Mouse (Mus musculus) bone marrow, adult 2 months (tissue): ENCODE measurements around the gene Gngt1. TPM values are rescaled to one million over a fixed set of nuclear protein-coding genes. Genes with fewer than 3 reads are reported as not detected.

Experiments used
- H3K27ac ChIP-seq: fragments of 200-500 bp; 2 replicates; pipeline ENCODE4 v1.5.1; 2012; ENCODE audit warnings: low read depth, mild to moderate bottlenecking, control low read depth, inconsistent platforms, low read length; ENCODE audit not compliant: control insufficient read depth, poor library complexity, insufficient read depth
- H3K4me1 ChIP-seq: fragments of 200-500 bp; 2 replicates; pipeline ENCODE4 v1.6.1; 2011; ENCODE audit warnings: low read length; ENCODE audit not compliant: control insufficient read depth, insufficient read depth
- H3K4me3 ChIP-seq: fragments of 200-500 bp; replicated peaks from 2 replicates; pipeline ENCODE3; 2011; ENCODE audit warnings: mild to moderate bottlenecking, low read depth, low read length, control low read depth; ENCODE audit not compliant: control insufficient read depth
- CTCF ChIP-seq: fragments of 200-500 bp; IDR thresholded peaks from 2 replicates; pipeline ENCODE4 v1.5.1; 2011; ENCODE audit warnings: low read length, control low read depth; ENCODE audit not compliant: control insufficient read depth, insufficient read depth
- POLR2A ChIP-seq: fragments of 200-500 bp; IDR thresholded peaks from 2 replicates; pipeline ENCODE4 v1.6.1; 2011; ENCODE audit warnings: low read depth, mild to moderate bottlenecking, control low read depth, low read length, borderline replicate concordance; ENCODE audit not compliant: control insufficient read depth
- WGBS: fragments of 180-500 bp; shearing (Covaris S2); methylation state at CpG from one replicate; pipeline ENCODE4 v1.1.7; 2018; 5-methylcytosine and 5-hydroxymethylcytosine counted together
- polyA plus RNA-seq: library from polyadenylated mRNA; stranded (reverse); fragments of >200 nt; gene quantifications from 2 replicates; pipeline ENCODE4 v1.2.4, GENCODE M21; 2011; ENCODE audit warnings: low replicate concordance; ENCODE audit not compliant: missing spikeins, insufficient read depth, insufficient read length

The Gngt1 gene
- not detected in 2 replicates for polyA plus RNA-seq

DNA sequence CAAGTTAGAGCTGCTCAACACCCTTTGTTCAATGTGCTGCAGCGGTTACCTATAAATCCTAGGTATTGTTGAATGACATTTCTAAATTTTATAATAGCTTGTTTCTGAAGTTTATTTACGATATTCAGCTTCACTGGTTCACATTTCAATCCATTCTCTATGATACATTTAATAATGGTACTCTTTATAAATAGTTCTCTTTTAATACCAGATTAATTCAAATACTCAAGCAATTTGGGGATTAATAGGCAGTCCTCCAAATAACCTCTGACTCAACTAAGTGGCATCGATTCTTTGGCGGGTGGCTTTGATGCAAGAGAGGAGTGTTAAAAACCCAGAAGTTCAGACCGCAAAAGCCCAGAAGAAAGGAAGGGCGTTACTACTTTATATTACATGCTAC, at the start of gene Gngt1:
Gene Gngt1, plus strand, starts transcription at position 301 of the 400 bp plus-strand sequence.
- Histone ChIP-seq H3K4me1 (no peaks in the 10 kb centered on the region), H3K4me3 (no peak within 1 kb of the TSS), H3K27ac (no peak within 1 kb of the TSS)
- TF ChIP-seq POLR2A (no peak), CTCF (no peak)
- 76% methylated on average over 6 of the region's 6 CpGs for WGBS

DNA sequence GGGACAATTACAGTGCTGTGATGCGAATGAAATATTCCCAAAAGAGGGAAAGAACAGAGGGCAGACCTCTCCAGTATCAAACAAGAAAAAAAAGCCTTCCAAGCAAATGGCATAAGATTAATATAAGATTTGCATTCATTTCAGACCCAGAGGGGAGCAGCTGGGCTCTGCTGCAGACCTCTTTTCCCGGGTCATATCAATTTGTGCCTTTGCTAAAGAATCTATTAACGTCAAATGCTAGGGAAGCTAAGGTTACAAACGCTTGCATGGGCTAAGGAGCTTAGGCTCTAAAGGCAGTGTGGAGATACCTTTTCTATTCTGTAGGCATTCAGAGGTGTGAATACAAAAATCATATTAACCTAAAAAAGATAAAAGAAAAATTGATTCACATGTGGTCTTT, 38.6 kb upstream of the Gngt1 start:
- Histone ChIP-seq H3K4me3 (no peak overlapping the region), H3K27ac (no peak overlapping the region), H3K4me1 (no peaks in the 10 kb centered on the region)
- 74% methylated on average over 4 of the region's 4 CpGs for WGBS
- TF ChIP-seq CTCF (no peak), POLR2A (no peak)

DNA sequence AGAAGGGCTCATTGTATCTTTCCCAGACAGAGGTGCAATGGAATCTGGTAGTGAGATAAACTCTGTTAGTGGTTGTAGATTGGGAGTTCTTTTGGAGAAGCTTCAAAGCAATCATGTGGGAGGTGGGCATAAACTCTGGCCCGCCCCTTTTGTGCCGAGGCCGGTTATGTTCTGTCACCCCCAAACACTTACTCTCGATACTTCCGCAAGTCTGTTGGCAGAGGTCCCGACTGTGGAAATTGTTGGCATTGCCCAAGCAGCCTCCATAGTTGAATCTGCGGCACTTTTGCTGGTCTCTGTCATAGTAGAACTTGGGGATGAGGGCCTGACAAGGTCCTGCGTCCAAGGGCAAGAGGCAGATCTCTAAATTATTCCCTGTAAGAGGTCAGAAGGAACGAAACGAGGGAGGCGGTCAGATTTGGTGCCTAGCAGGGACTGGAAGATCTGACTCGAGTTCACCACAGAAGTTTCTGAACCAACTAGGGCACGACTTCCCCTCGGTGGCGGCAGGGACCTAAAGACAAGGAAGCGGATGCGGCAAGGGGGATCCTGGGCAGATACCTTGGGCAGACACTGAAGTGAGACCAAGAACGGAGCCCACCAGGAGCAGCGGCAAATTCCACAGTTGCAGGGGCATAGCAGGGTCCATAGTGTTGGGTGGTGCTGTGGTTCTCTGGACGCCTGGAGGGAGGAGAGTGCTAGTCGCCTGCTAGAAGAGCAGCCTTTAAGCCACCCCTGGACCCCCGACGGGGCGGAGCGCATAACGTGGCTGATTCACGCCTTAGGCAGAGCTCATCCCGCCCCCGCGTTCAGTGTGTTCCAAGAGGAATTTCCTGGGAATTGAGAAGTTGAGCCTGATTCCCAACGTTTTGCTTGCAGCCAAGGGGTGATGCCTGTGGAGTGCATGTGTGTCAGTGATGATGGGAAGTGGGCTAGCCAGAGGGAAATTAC, 25.6 kb upstream of the Gngt1 start:
- 23% methylated on average over 31 of the region's 31 CpGs for WGBS
- TF ChIP-seq POLR2A = no peak
- no peak for TF ChIP-seq CTCF
- Histone ChIP-seq H3K4me1 (no peaks in the 10 kb centered on the region; the same call in 1 of the 2 replicates), H3K4me3 (peak overlapping the region; percentile 33), H3K27ac (no peak overlapping the region)

DNA sequence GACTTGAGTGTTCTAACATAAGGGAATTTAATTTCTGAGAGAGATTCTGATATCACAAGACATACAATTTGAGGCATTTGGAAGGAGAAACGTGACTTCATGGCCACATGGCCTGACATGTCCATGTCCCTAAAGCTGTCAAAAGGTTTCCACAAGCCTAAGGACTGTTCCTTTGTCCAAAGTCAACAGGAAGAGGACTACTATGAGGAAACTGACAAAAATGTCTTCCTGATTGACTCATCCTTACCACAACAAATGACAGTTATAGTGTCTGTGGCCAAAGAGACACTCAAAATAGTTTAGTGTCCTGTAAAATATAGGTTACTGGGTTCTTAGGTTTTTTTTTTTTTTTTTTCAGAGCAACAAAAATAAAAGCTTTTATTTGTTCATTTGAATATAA, 19.9 kb upstream of the Gngt1 start:
- TF ChIP-seq CTCF = no peak
- no peak for TF ChIP-seq POLR2A
- H3K27ac ChIP-seq = no peak overlapping the region
- WGBS = 18% methylated on average over 1 of the region's 1 CpGs
- no peak overlapping the region for H3K4me3 ChIP-seq
- no peaks in the 10 kb centered on the region; the same call in 1 of the 2 replicates for H3K4me1 ChIP-seq

DNA sequence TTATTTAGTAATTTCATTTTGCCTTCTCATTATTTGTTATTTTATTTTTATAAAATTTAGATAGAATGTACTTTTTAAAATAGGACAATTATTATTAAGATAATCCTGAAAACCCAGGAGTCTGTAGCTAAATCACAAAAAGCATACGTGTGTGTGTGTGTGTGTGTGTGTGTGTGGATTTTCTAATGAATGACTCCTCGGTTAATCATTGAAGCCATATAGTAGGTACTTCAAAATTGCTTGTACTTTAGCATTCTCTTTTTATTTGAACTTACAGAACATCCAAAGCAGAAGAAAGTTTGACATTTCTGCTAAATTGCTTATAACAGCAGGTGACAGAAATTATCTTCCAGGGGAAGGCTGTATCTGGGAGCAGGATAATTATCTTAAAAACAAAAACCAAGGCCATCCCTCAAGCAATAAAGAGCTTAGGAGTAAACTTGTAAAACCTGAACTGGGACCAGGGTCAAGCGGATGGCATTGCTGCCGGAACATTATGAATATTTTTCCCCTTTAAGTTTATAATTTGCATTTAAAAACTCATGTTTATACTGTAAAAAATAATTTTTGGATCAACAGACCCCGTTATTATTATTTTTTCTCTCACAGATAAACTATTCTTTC, 10.8 kb upstream of the Gngt1 start:
- Histone ChIP-seq H3K27ac (no peak overlapping the region), H3K4me3 (no peak overlapping the region), H3K4me1 (no peaks in the 10 kb centered on the region)
- no peak for TF ChIP-seq CTCF
- TF ChIP-seq POLR2A = no peak
- 85% methylated on average over 5 of the region's 5 CpGs for WGBS

DNA sequence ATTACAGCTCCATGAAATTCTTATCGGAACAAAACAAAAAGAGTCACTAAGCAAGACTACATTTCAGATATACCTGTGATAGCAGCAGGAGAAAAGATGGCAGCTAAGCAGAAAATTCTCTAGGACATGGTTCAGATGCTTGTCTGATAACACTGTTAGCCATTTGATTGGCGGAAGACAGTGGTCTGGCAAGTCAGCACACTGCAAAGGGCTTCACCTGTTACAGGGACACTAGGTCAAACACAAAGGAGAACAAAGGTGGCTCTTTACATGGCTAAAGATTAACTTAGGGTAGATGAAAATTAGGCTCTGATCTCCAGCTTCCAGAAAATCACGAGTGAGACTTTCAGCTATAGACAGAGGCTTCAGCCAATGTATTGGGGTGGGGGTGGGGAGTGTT, 4.8 kb upstream of the Gngt1 start, which contains the start of gene Tfpi2:
Gene Tfpi2, minus strand, starts transcription at position 170 of the 400 bp plus-strand sequence.
- Histone ChIP-seq H3K4me1 (no peaks in the 10 kb centered on the region), H3K4me3 (no peak within 1 kb of the TSS), H3K27ac (no peak within 1 kb of the TSS)
- 83% methylated on average over 3 of the region's 3 CpGs for WGBS
- no peak for TF ChIP-seq CTCF
- TF ChIP-seq POLR2A = no peak

DNA sequence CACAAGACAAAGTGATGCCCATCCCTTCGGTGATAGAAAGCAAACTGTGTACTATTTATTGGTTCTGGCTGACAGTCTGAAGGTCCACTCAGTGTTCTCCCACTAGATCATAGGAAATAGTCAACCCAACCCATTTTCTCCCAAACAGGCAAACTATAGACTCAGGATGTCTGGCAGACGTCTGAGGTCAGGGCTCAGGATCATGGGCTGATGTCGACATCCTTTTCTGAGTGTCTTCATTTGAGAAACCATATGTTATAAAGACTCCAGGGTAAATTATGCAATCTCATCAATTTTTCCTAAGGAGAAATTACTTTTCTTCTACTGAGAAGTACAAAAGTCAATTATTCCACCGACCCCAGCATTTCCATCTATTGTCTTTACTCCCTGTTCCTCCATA, 4.5 kb downstream of the Gngt1 start:
- Histone ChIP-seq H3K4me1 (no peaks in the 10 kb centered on the region), H3K27ac (no peak overlapping the region), H3K4me3 (no peak overlapping the region)
- 61% methylated on average over 4 of the region's 4 CpGs for WGBS
- no peak for TF ChIP-seq POLR2A
- no peak for TF ChIP-seq CTCF

DNA sequence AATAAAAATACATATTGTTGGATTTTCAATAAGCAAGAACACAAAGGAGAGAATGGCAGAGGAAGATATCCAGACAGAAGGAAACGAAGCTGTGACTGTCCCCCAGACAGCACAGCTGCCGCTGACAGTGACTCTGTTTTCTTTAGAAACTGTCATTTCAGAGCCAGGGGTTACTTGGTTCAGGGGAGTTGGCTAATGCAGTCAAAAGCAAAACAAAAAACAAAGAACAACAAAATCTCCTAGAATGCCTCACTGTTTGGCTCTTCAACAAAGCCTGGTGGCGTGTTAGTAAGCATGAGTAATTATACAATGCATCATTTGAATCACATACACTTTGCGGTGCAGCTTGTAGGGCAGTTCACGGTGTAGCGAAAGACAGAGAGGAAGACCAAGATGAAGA, 5.7 kb downstream of the Gngt1 start:
- 82% methylated on average over 6 of the region's 6 CpGs for WGBS
- Histone ChIP-seq H3K4me3 (no peak overlapping the region), H3K4me1 (no peaks in the 10 kb centered on the region), H3K27ac (no peak overlapping the region)
- TF ChIP-seq POLR2A (no peak), CTCF (no peak)
